Mouse (Mus musculus): Measurements from ENCODE around the gene Spon1. TPM values are rescaled to one million over a fixed set of nuclear protein-coding genes. Genes with fewer than 3 reads are reported as not detected.

Spon1 gene
- total and polyA plus RNA-seq, 3 experiments, result not detected

GRCm38 (mm10) chr7:113963766-113964165 is 198.0 kb downstream of the Spon1 start:
- TF ChIP-seq SMC3 (IDR thresholded peaks at IDR 0.05; ENCODE audit: low read depth, low read length) (no peak), RCOR1 (conservative IDR thresholded peaks at IDR 0.05; ENCODE audit: low read depth, low read length) (no peak), JUND (conservative IDR thresholded peaks at IDR 0.05; ENCODE audit: low read depth, low read length) (no peak), ZMIZ1 (IDR thresholded peaks at IDR 0.05; ENCODE audit: low read depth, low read length) (no peak), CHD1 (IDR thresholded peaks at IDR 0.05; ENCODE audit: low read depth, low read length) (no peak), IRF4 (IDR thresholded peaks at IDR 0.05; ENCODE audit: low read depth, low read length) (no peak), POLR2A (IDR thresholded peaks at IDR 0.05; ENCODE audit: low read depth, low read length) (no peak), HCFC1 (IDR thresholded peaks at IDR 0.05; ENCODE audit: low read depth, low read length) (no peak), ZNF384 (IDR thresholded peaks at IDR 0.05; ENCODE audit: low read depth, low read length) (no peak), MXI1 (IDR thresholded peaks at IDR 0.05; ENCODE audit: low read depth, low read length) (no peak), MYC (IDR thresholded peaks at IDR 0.05; ENCODE audit: low read depth, low read length) (no peak)
- Histone ChIP-seq H3K27me3 (replicated peaks) (no peaks in the 10 kb centered on the region), H3K36me3 (replicated peaks in 1 of 2; ENCODE audit: control insufficient read depth in 1 of 2, insufficient read depth in 1 of 2, low read length in 1 of 2) (no peaks in the 10 kb centered on the region), H3K4me1 (ENCODE audit: control insufficient read depth in 1 of 2, insufficient read depth in 2 of 2) (peaks cover 6 to 8% of the 10 kb centered on the region in 2 experiments), H3K27ac (ENCODE audit: insufficient read depth, low read depth) (no peak overlapping the region), H3K4me3 (replicated peaks in 1 of 3; ENCODE audit: low read depth in 2 of 3, low read length in 2 of 3, poor library complexity in 1 of 3) (no peak overlapping the region), H3K79me2 (replicated peaks; ENCODE audit: control insufficient read depth, extremely low read depth, insufficient read depth, poor library complexity, severe bottlenecking) (no peaks in the 10 kb centered on the region), H3K9ac (ENCODE audit: insufficient read depth, low read depth) (no peak overlapping the region), H3K4me2 (ENCODE audit: insufficient read depth, low read depth, poor library complexity, severe bottlenecking) (no peak overlapping the region), H3K9me3 (replicated peaks; ENCODE audit: low read length) (no peaks in the 10 kb centered on the region)
- in situ Hi-C loops (cut with MboI; ENCODE audit: low pct_ligation_motif_present, low pct_unique_long_range_greater_than_20kb, low sequenced_read_pairs) (no loop called here), dilution Hi-C loops (cut with MboI; ENCODE audit: extremely low pct_ligation_motif_present, extremely low pct_unique_long_range_greater_than_20kb, low sequenced_read_pairs) (no loop called here)
- no peak for DNase-seq (ENCODE audit: extremely low read depth)

GRCm38 (mm10) chr7:113965625-113966024 is 199.8 kb downstream of the Spon1 start:
- Histone ChIP-seq H3K4me1 (ENCODE audit: control insufficient read depth in 1 of 2, insufficient read depth in 2 of 2) (peaks cover 6 to 8% of the 10 kb centered on the region in 2 experiments), H3K4me2 (ENCODE audit: insufficient read depth, low read depth, poor library complexity, severe bottlenecking) (peak overlapping the region; percentile 67), H3K9me3 (replicated peaks; ENCODE audit: low read length) (peaks cover under 1% of the 10 kb centered on the region), H3K36me3 (replicated peaks in 1 of 2; ENCODE audit: control insufficient read depth in 1 of 2, insufficient read depth in 1 of 2, low read length in 1 of 2) (no peaks in the 10 kb centered on the region), H3K79me2 (replicated peaks; ENCODE audit: control insufficient read depth, extremely low read depth, insufficient read depth, poor library complexity, severe bottlenecking) (no peaks in the 10 kb centered on the region), H3K27ac (ENCODE audit: insufficient read depth, low read depth) (no peak overlapping the region), H3K27me3 (replicated peaks) (no peaks in the 10 kb centered on the region), H3K4me3 (replicated peaks in 1 of 3; ENCODE audit: low read depth in 2 of 3, low read length in 2 of 3, poor library complexity in 1 of 3) (peak overlapping the region in 1 of 3 experiments; percentile 2), H3K9ac (ENCODE audit: insufficient read depth, low read depth) (peak overlapping the region; percentile 18; the same call in 1 of the 2 replicates)
- dilution Hi-C loops (cut with MboI; ENCODE audit: extremely low pct_ligation_motif_present, extremely low pct_unique_long_range_greater_than_20kb, low sequenced_read_pairs) (no loop called here), in situ Hi-C loops (cut with MboI; ENCODE audit: low pct_ligation_motif_present, low pct_unique_long_range_greater_than_20kb, low sequenced_read_pairs) (no loop called here)
- DNase-seq (ENCODE audit: extremely low read depth), result no peak
- TF ChIP-seq SMC3 (IDR thresholded peaks at IDR 0.05; ENCODE audit: low read depth, low read length) (no peak), POLR2A (IDR thresholded peaks at IDR 0.05; ENCODE audit: low read depth, low read length) (peak; percentile 44), TCF12 (IDR thresholded peaks at IDR 0.05; ENCODE audit: low read depth, low read length) (0 out of 2 replicates have a peak, but pooled peaks have one; percentile 33), IRF4 (IDR thresholded peaks at IDR 0.05; ENCODE audit: low read depth, low read length) (peak; percentile 53)

GRCm38 (mm10) chr7:113969182-113969581 is 203.4 kb downstream of the Spon1 start:
- Histone ChIP-seq H3K4me1 (ENCODE audit: control insufficient read depth in 1 of 2, insufficient read depth in 2 of 2) (peaks cover 6 to 8% of the 10 kb centered on the region in 2 experiments), H3K4me2 (ENCODE audit: insufficient read depth, low read depth, poor library complexity, severe bottlenecking) (no peak overlapping the region), H3K9me3 (replicated peaks; ENCODE audit: low read length) (peaks cover 20% of the 10 kb centered on the region), H3K36me3 (replicated peaks in 1 of 2; ENCODE audit: control insufficient read depth in 1 of 2, insufficient read depth in 1 of 2, low read length in 1 of 2) (no peaks in the 10 kb centered on the region), H3K27ac (ENCODE audit: insufficient read depth, low read depth) (no peak overlapping the region), H3K27me3 (replicated peaks) (no peaks in the 10 kb centered on the region), H3K9ac (ENCODE audit: insufficient read depth, low read depth) (no peak overlapping the region), H3K79me2 (replicated peaks; ENCODE audit: control insufficient read depth, extremely low read depth, insufficient read depth, poor library complexity, severe bottlenecking) (no peaks in the 10 kb centered on the region), H3K4me3 (replicated peaks in 1 of 3; ENCODE audit: low read depth in 2 of 3, low read length in 2 of 3, poor library complexity in 1 of 3) (no peak overlapping the region)
- dilution Hi-C loops (cut with MboI; ENCODE audit: extremely low pct_ligation_motif_present, extremely low pct_unique_long_range_greater_than_20kb, low sequenced_read_pairs), result no loop called here
- DNase-seq (ENCODE audit: extremely low read depth), result no peak
- in situ Hi-C loops (cut with MboI; ENCODE audit: low pct_ligation_motif_present, low pct_unique_long_range_greater_than_20kb, low sequenced_read_pairs), result no loop called here
- TF ChIP-seq ZKSCAN1 (IDR thresholded peaks at IDR 0.05; ENCODE audit: borderline replicate concordance, low read depth, low read length), result no peak
- no peak for TF ChIP-seq ZNF384 (IDR thresholded peaks at IDR 0.05; ENCODE audit: low read depth, low read length)
- no peak for TF ChIP-seq EP300 (IDR thresholded peaks at IDR 0.05; ENCODE audit: low read length)
- TF ChIP-seq ZC3H11A (IDR thresholded peaks at IDR 0.05; ENCODE audit: low read depth, low read length), result no peak
- no peak for TF ChIP-seq CHD1 (IDR thresholded peaks at IDR 0.05; ENCODE audit: low read depth, low read length)
- TF ChIP-seq USF2 (conservative IDR thresholded peaks at IDR 0.05; ENCODE audit: low read depth, low read length), result no peak
- no peak for TF ChIP-seq JUN (IDR thresholded peaks at IDR 0.05; ENCODE audit: insufficient read depth, low read depth, low read length)
- TF ChIP-seq MAZ (IDR thresholded peaks at IDR 0.05; ENCODE audit: low read depth, low read length), result no peak
- no peak for TF ChIP-seq TCF12 (IDR thresholded peaks at IDR 0.05; ENCODE audit: low read depth, low read length)
- no peak for TF ChIP-seq NRF1 (IDR thresholded peaks at IDR 0.05; ENCODE audit: low read depth, low read length)
- TF ChIP-seq RAD21 (IDR thresholded peaks at IDR 0.05; ENCODE audit: low read depth, low read length), result no peak
